Comparison of ENCODE assay signal across 8 mouse cellular contexts in genomic region chr1:132007828-132008827, GRCm38 (mm10). TPM values are rescaled to one million over a fixed set of nuclear protein-coding genes. Genes with fewer than 3 reads are reported as not detected.
A peak's percentile ranks its signal among the peaks of the same experiment; 100 is the strongest.
DNase-seq lines count a peak whose midpoint lies in the region; ATAC-seq and TF ChIP-seq lines count a peak whose summit lies in the region.

No protein-coding gene starts in this region.

- no peaks in the 10 kb centered on the region for H3K27me3 ChIP-seq in hindbrain, postnatal 0 days (ENCODE audit: insufficient read depth, low read length)

- peaks cover 15% of the 10 kb centered on the region for H3K4me1 ChIP-seq in hindbrain, postnatal 0 days (ENCODE audit: insufficient read depth, low read length)

- H3K27ac ChIP-seq in gastrocnemius, adult 2 months = peak overlapping the region; percentile 100
- H3K27ac ChIP-seq in hindbrain, postnatal 0 days = peak overlapping the region; percentile 98
- peak overlapping the region; percentile 98 for H3K27ac ChIP-seq in left cerebral cortex, adult 2 months
- H3K27ac ChIP-seq in macrophage = peak overlapping the region; percentile 82

- H3K4me3 ChIP-seq in gastrocnemius, adult 2 months = peak overlapping the region; percentile 84
- peak overlapping the region; percentile 92 for H3K4me3 ChIP-seq in hindbrain, postnatal 0 days (ENCODE audit: low read length)
- peak overlapping the region; percentile 90 for H3K4me3 ChIP-seq in left cerebral cortex, adult 2 months
- peak overlapping the region; percentile 80 for H3K4me3 ChIP-seq in macrophage (ENCODE audit: inconsistent target)

- peak overlapping the region; percentile 94 for H3K9ac ChIP-seq in hindbrain, postnatal 0 days (replicated peaks; ENCODE audit: low read length)

- H3K36me3 ChIP-seq in hindbrain, postnatal 0 days (ENCODE audit: insufficient read depth, low read length) = no peaks in the 10 kb centered on the region
- H3K36me3 ChIP-seq in macrophage (ENCODE audit: inconsistent target) = no peaks in the 10 kb centered on the region

- peaks cover 43% of the 10 kb centered on the region for H3K79me2 ChIP-seq in macrophage (ENCODE audit: inconsistent target)

- peak overlapping the region; percentile 66 for H3K4me2 ChIP-seq in hindbrain, postnatal 0 days (ENCODE audit: low read depth, low read length)

- TF ChIP-seq CTCF in gastrocnemius, adult 2 months (IDR thresholded peaks at IDR 0.05) = no peak; the same call in 1 of the 2 replicates
- no peak for TF ChIP-seq CTCF in hindbrain, postnatal 0 days (IDR thresholded peaks at IDR 0.05; ENCODE audit: low read depth)
- TF ChIP-seq CTCF in left cerebral cortex, adult 2 months (IDR thresholded peaks at IDR 0.05) = peak; percentile 28

- DNase-seq in ZHBTc4 (ENCODE audit: low read depth, low spot score) = peak; percentile 94
- DNase-seq in cerebellum, postnatal 4 days (ENCODE audit: low spot score in 2 of 2) = peak; percentile 56 to 80
- DNase-seq in gastrocnemius, adult 2 months = peak; percentile 94
- peak; percentile 88 for DNase-seq in hindbrain, postnatal 0 days (ENCODE audit: low spot score)
- peak; percentile 85 to 86 for DNase-seq in left cerebral cortex, adult 2 months (ENCODE audit: extremely low spot score in 1 of 2, low spot score in 2 of 2)
- peak; percentile 62 for DNase-seq in retina, postnatal 7 days (ENCODE audit: low read depth, low spot score)
- peak; percentile 76 to 83 for DNase-seq in urinary bladder, adult 18-20 months (ENCODE audit: low spot score in 2 of 2)

- peak; percentile 90 for ATAC-seq in hindbrain, postnatal 0 days

- intact Hi-C loops in gastrocnemius, adult 2 months (cut with DNase I) = no loop called here
- intact Hi-C loops in left cerebral cortex, adult 2 months (cut with DNase I) = loop anchor here (2.0 kb wide), 1 partner anchor 39 kb away; no protein-coding TSS in a partner anchor

- no peaks in the 10 kb centered on the region for H3K9me3 ChIP-seq in hindbrain, postnatal 0 days (ENCODE audit: low read length)

- WGBS in hindbrain, postnatal 0 days = 1% methylated on average over 50 of the region's 72 CpGs
- 2% methylated on average over 54 of the region's 72 CpGs for WGBS in macrophage (ENCODE audit: missing documents)

RNA-seq across cellular contexts. Expression of gene Elk4, which starts 0.7 kb away (rescaled TPM):
- total RNA-seq in gastrocnemius, adult 2 months (2021) = 10 to 100 TPM; 69.6 to 76.1 TPM
- 18.8 and 22.4 TPM in 2 replicates for total RNA-seq in hindbrain, postnatal 0 days (2014; rRNA removed)
- polyA plus RNA-seq in hindbrain, postnatal 0 days (2015; fragmentation: Nextera tagmentation; extraction: Ambion mirVana) = 8.0 and 8.2 TPM in 2 replicates
- 10 to 100 TPM; 55.7 to 57.8 TPM for total RNA-seq in left cerebral cortex, adult 2 months (2021)
- total RNA-seq in macrophage (2018; cell fraction: chromatin; rRNA removed) = 100 to 1,000 TPM in 23 of 26 experiments, 10 to 100 TPM in 3; 77.4 to 155 (median 127) TPM
- 10 to 100 TPM; 47.1 to 67.2 (median 56.3) TPM for total RNA-seq in macrophage (2018; cell fraction: cytosol; rRNA removed)
- total RNA-seq in macrophage (2018; cell fraction: nucleus; rRNA removed) = 100 to 1,000 TPM in 23 of 26 experiments, 10 to 100 TPM in 3; 91.4 to 149 (median 115) TPM
- polyA plus RNA-seq in macrophage (2018) = 17.7 to 25.3 TPM (median 23.4 TPM) in 3 replicates

RNA-seq across cellular contexts. Expression of gene Slc45a3, which starts 45.4 kb away (rescaled TPM):
- 1 to 10 TPM in 1 of 2 experiments, under 1 TPM in 1; 0.84 to 1.4 TPM for total RNA-seq in gastrocnemius, adult 2 months (2021)
- total RNA-seq in hindbrain, postnatal 0 days (2014; rRNA removed) = 1.3 and 2.0 TPM in 2 replicates
- polyA plus RNA-seq in hindbrain, postnatal 0 days (2015; fragmentation: Nextera tagmentation; extraction: Ambion mirVana) = 0.28 and 0.37 TPM in 2 replicates
- under 1 TPM; 0.48 to 0.68 TPM for total RNA-seq in left cerebral cortex, adult 2 months (2021)
- 1 to 10 TPM in 4 of 26 experiments, under 1 TPM in 9, not detected in 13; 0.23 to 4.6 (median 0.77) TPM for total RNA-seq in macrophage (2018; cell fraction: chromatin; rRNA removed)
- total RNA-seq in macrophage (2018; cell fraction: cytosol; rRNA removed) = 1 to 10 TPM in 5 of 26 experiments, under 1 TPM in 21; 0.07 to 2.1 (median 0.38) TPM
- 1 to 10 TPM in 4 of 26 experiments, under 1 TPM in 15, not detected in 7; 0.14 to 5.3 (median 0.48) TPM for total RNA-seq in macrophage (2018; cell fraction: nucleus; rRNA removed)
- 0.39 to 2.0 TPM (median 0.70 TPM) in 3 replicates for polyA plus RNA-seq in macrophage (2018)

RNA-seq across cellular contexts. Expression of gene Mfsd4a, which starts 59.7 kb away (rescaled TPM):
- total RNA-seq in gastrocnemius, adult 2 months (2021) = 1 to 10 TPM; 4.4 to 9.8 TPM
- total RNA-seq in hindbrain, postnatal 0 days (2014; rRNA removed) = 5.8 and 10.2 TPM in 2 replicates
- polyA plus RNA-seq in hindbrain, postnatal 0 days (2015; fragmentation: Nextera tagmentation; extraction: Ambion mirVana) = 8.4 and 9.1 TPM in 2 replicates
- total RNA-seq in left cerebral cortex, adult 2 months (2021) = 10 to 100 TPM; 80.0 to 85.2 TPM
- total RNA-seq in macrophage (2018; cell fraction: chromatin; rRNA removed) = under 1 TPM in 1 of 26 experiments, not detected in 25; 0.28 TPM
- total RNA-seq in macrophage (2018; cell fraction: cytosol; rRNA removed) = under 1 TPM in 11 of 26 experiments, not detected in 15; 0.03 to 0.15 (median 0.07) TPM
- under 1 TPM in 2 of 26 experiments, not detected in 24; 0.18 to 0.20 TPM for total RNA-seq in macrophage (2018; cell fraction: nucleus; rRNA removed)
- polyA plus RNA-seq in macrophage (2018) = 0.13 TPM in 1 of 3 replicates, not detected in the others

Comparison
In these comparisons a context has a peak if more than half of its experiments do, and no peak if none do; other contexts are left out.
1. Peak in every context shown above with its lines: DNase-seq, ATAC-seq, H3K4me3 ChIP-seq and H3K27ac ChIP-seq.